Mouse (Mus musculus): ENCODE measurements around the gene Tcfl5. TPM values are rescaled to one million over a fixed set of nuclear protein-coding genes. Genes with fewer than 3 reads are reported as not detected.

Tcfl5 gene
- total RNA-seq (2021) = under 1 TPM in 1 of 2 experiments, not detected in 1; 0.17 TPM

DNA sequence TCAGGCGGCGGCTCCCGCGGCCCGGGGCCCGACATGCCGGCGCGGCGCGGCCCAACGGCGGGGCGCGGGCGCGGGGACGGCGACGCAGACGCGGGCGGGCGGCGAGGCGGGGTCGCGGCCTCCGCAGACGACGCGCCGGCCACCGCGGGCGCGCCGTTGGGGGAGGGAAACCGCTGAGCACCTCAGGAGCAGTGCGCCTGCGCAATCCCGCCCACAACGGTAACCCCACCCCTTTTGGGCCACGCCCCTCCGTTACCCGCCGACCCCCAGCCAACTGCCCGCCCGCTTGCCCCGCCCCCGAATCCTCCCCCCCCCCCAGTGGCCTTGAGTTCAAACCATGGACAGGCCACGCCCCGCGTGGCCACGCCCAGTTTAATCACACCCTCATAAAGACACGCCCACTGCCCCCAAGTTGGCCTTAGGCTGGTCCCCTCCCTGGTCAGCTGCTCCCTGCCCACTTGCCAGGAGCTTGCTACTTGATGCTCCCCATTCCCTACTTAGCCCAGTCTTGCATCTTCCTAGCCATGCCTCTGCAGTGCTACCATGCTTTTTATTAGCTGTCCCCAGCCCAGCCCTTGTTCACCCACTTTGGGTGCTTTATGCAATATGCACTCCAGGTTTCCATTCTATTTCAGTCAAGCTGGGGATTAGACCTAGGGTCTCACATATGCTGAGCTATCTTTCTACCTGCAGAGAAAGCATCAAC is at the start of gene Tcfl5:
Gene Tcfl5, minus strand, starts transcription at position 154 of the 706 bp plus-strand sequence.
- no peak for DNase-seq (ENCODE audit: low spot score)
- intact Hi-C loops (cut with DNase I) = no loop called here

DNA sequence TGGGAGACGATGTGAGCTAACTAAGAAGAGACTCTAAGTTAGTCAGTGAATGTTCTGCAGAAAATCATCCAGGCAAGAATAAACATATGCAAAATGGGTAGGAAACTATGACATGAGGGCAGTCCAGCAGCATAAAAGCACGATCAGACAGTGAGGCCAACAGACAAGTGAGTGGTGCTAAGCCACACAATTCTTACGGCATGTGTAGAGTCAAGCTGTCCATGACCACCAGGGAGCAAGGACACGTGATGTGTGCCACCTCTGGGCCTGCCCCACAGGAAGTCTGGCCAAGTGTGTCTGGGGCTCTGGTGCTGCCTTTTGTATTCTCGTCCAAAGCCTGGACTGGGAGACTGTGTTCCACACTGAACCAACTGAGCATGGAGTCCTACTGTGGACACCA is 47.3 kb upstream of the Tcfl5 start:
- intact Hi-C loops (cut with DNase I) = no loop called here
- DNase-seq (ENCODE audit: low spot score) = no peak

DNA sequence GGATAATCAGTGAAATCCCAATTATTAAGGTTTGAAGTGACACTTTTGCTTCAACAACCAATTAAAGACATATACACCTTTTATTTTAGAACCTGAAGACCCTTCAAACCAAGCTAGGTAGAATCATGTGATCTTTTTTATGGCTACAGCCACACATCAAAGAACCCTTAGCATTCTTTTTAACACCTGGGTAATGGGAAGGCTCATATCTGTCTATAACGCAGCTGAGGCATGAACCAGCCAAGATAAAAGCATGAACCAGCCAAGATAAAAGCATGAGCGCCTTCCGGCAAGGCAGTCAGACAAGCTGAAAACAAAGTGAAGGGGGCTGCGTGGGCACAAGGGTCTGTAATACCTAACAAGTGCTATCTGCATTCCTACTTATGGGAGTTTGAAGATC is 41.5 kb upstream of the Tcfl5 start:
- DNase-seq (ENCODE audit: low spot score) = no peak
- intact Hi-C loops (cut with DNase I) = no loop called here

DNA sequence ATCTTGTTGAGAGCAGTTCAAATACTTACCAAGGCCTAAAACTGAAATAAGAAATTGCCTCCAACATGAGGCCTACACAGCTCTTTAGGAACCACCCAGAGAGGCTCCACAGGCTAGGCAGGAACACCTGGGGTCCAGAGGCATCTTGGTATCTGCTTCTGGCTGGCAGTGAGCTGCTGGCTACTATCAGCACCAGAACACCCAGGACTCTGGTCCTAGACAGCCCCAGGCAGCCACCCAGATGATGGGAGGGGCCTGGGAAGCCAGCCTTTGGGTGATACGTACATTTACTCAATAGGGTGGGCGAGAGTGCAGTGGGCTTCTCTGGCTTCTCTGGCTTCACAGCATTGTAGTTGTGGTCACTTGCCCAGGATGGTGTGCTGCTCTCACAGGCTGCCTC is 41.0 kb upstream of the Tcfl5 start:
- no peak for DNase-seq (ENCODE audit: low spot score)
- intact Hi-C loops (cut with DNase I) = no loop called here

DNA sequence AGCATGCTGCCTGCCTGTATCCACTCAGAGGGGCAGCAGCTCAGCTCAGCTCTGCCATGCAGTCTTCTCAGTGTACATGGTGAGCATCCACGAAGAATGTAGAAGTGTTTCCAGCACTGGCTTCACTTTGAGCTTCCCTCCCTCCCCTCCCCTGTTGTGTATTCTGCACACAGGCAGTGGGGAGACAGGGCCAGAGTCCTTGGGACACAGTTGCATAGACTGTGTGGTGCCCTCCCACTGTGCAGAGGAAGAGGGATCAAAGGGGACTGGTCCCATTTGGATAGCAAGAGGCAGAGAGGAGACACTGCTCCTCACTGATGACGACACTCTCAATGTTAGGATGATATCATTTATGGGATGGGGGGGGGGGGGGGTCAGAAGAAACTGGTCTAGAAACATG is 38.7 kb upstream of the Tcfl5 start:
- intact Hi-C loops (cut with DNase I) = no loop called here
- DNase-seq (ENCODE audit: low spot score) = no peak

DNA sequence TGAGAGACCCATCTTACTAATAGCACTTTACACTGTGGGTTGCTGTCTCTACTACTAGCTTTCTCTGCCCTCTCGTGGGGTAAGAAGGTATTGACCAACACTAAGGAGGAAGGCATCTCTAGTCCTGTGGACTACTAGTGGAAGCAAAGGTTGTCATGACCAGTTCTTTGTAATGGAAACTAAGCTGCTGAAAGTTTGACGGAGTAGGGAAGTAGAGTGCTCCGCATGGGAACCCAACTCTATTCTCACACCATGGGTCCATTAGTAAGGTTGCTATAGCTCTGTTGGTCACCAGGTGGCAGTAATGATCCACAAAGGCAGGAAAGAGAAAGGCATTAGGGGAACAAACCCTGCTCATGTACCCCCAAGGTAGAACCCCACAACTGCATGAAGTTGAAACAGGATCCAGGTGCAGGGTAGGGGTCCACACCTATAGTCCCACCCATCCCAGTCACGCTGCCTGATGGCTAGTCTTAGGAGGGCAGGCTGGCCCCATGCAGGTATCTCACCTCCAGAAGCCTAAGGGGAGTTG is 36.2 kb upstream of the Tcfl5 start:
- intact Hi-C loops (cut with DNase I) = loop anchor here (1.0 to 5.0 kb wide), 4 partner anchors 22 to 96 kb away; partner anchors contain the start of genes Gid8 and Mrgbp
- no peak for DNase-seq (ENCODE audit: low spot score)

DNA sequence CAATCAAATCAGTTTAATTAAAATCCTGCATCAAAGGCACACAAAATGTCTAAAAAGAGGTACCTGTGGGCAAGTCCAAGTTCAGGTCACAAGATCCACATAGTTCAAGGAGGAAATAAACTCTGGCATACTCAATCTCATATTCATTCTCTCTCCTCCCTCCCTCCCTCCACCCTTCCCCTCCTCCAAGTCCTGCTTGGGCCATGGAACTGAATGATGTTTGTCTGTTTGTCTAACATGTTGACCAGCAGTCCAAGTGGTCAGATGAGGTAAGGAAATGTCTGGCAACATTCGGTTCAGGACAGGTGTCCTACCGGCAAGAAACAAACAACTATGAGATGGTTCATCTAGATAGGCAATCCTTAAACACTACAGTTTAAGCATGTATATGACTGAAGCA is 34.2 kb upstream of the Tcfl5 start:
- intact Hi-C loops (cut with DNase I) = loop anchor here (5.0 kb wide), 2 partner anchors 36 to 94 kb away; partner anchors contain the start of genes Gid8 and Mrgbp
- no peak for DNase-seq (ENCODE audit: low spot score)

DNA sequence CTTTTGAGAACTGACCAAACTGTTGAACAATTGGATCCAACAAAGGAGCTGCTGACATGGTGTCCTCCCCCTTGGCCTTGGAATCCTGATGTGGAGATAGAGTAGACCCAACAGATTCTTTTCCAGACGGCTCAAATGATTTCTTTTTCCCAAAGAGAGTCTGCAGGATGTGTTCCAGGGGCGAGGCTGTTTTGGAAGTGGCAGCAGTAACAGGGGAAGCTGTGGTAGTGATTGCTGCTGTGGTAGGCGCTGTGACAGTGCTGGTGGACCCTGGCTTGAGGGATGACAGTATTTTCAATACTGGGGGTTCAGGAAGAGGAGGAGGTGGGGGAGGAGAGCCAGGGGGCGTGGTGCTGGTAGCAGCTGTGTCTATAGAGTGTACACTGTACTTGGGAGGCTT is 19.5 kb upstream of the Tcfl5 start:
- no peak for DNase-seq (ENCODE audit: low spot score)
- intact Hi-C loops (cut with DNase I) = no loop called here

DNA sequence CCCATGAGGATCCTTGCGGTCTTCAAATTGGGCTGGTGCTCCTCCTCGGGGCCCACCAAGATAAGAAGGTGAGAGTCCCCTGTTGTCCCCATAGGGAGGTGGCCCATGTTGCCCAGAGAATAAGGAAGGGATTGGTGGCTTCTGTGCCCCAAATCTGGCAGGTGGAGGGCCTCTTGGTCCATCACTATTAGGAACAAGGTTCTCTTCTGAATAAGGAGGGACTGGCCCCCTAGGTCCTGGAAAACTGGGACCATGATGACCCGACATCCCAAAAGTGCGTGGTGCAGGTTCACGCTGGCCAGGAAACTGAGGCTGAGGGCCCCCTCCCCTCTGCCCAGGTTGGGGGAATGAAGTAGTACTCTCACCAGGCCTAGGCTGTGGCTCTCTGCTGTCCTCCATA is 18.0 kb upstream of the Tcfl5 start:
- DNase-seq (ENCODE audit: low spot score) = no peak
- intact Hi-C loops (cut with DNase I) = no loop called here

DNA sequence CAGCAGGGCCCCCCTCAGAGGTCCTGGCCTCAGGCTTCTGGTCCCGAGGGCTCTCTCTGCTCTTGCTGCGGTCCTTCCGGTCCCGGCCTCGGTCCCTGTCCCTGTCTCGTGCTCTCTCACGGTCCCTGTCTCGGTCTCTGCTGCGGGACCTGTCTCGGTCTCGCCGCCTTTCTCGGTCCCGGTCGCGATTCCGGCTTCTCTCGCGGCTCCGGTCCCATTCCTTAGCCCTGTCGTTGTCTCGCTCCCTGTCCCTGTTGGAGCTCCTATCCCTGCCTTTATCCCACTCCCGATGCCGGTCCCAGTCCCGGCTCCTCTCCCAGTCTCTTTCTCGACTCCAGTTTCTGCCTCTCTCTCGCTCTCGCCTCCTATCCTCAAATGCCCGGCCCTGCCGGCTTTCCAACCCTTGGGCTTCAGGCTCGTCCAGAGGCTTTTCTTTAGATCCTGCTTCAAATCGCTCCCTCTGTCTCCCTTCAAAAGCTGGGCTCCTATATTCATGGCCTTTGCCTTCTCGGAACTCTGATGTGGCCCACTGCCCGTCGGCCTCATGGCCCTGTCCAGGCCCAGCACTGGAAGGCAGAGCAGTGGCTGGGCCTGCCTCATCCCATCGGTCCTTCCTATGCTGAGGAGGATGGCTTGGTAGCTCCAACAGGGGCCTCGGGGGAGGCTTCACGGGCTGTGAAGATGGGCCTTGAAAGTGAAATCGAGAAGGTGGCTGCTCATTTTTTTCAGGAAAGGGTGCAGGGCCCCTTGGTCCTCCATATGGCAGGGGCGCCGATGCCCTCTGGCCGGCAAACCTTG is 17.0 kb upstream of the Tcfl5 start:
- no peak for DNase-seq (ENCODE audit: low spot score)
- intact Hi-C loops (cut with DNase I) = no loop called here

DNA sequence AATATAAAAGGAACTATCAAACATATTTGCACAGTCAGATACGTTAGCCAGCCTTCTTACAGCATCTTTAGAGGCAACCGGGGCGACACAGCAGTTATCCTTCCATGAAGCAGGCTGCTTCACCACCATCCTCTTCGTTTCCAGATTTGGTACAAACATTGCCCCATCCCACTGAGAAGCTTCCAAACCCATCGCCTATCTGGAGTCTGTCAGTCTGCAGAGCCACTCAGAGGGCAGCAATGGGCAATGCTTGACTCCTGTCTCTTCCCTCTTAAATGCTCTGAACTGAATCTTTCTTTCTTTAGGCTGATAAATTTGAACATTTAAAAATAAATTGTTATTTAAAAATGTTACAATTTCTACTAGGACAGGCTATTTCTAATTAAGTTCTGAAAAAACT is 15.9 kb upstream of the Tcfl5 start:
- no peak for DNase-seq (ENCODE audit: low spot score)
- intact Hi-C loops (cut with DNase I) = no loop called here

DNA sequence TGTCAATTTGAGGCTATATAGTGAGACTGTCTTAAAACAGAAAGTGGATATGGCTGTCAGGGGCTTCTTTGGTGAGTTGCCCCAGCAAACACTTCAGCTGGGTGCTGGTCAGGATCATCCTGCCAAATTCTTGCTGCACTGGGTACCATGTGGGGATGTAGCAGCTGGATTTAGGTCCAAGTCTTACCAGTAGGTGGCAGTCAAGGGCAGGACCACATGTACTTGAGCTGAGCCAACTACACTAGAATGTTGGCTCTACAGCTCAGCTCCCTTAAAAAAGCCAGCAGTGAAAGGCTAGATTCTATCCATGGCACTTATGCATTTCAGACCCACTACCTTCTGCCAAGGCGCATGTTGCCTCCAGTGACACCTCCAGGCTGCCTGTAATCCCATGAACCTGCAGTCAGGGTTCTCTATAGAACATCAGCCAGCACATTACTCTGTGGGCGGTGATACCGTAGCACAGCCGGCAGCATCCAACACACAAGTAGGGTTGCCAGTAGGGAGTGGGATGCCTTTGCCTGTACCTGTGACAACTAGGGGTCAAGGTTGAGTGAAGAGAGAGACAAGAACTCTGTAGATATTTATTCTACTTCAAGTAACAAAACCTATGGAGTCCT is 15.0 kb upstream of the Tcfl5 start:
- intact Hi-C loops (cut with DNase I) = loop anchor here (1.0 kb wide), 1 partner anchor 88 kb away; no protein-coding TSS in a partner anchor
- DNase-seq (ENCODE audit: low spot score) = peak; percentile 17

DNA sequence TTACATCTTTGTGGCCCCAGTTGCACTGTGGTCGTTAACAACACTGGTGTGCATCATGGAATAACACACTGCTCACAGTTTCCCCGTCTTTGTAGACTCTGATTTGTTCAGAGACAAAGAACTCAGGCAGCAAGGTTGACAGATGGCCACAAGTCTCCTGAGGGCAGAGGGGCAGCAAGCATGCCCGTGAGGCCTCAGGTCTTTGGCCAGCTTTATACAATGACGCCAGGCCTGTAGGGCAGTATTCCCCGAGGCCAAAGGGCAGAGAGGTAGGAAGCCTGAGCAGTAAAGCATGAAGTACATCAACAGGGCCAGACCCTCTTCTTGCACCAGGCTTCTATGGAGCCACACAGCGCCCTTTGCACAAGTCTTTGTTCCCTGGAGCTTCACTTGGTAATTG is 12.6 kb upstream of the Tcfl5 start:
- DNase-seq (ENCODE audit: low spot score) = no peak
- intact Hi-C loops (cut with DNase I) = no loop called here

DNA sequence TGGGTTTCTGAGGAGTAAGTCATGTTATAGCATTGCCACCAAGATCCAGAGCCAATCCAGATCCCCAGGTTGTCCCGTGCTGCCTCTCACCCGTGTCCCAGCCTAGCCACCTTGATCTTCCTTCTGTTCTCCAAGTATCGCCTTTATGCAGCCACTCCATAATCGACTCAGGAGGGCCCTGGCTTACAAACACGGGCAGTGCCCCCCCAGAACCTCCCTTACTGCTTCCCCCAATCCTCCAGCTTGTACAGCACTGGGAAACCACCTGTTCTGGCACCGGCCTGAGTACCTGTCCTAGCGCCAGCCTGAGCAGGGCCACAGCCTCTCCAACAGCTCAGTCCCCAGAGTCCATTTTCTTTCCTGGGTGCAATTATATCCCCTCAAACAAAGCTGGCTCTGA is 12.2 kb upstream of the Tcfl5 start:
- DNase-seq (ENCODE audit: low spot score) = no peak
- intact Hi-C loops (cut with DNase I) = no loop called here

DNA sequence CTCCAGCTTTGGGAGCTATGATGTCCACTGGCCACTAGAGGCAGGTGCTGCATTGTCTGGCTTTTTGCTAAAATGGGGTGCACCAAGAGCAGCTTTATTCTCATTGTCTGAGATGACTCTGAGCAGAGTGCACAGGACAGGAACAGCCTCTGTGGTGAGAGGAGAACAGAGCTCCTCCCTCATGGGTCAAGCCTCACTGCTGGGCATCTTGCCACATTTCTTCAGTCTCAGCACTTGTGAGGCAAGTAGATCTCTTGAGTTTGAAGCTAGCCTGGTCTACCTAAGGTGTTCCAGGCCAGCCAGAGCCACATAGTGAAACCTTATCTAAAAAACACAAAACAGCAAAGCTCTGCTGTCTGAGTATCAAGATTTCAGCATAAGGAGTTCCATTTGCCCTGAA is 4.3 kb upstream of the Tcfl5 start:
- no peak for DNase-seq (ENCODE audit: low spot score)
- intact Hi-C loops (cut with DNase I) = no loop called here

DNA sequence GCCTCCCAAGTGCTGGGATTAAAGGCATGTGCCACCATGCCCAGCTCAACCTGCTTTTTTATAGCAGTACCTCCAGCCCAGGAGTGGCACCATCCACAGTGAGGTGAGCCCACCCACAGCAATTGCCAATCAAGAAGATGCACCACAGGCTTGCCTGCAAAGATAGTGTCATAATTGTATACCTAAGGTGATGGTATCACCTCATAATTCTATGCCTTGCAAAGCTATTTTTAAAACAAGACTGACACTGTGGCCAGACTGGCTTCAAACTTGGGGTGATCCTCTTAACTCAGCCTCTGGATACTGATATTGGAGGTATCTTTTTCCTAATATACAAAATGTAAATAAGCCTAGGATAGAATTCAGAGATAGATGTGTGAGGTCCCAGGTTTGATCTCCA is 1.1 kb upstream of the Tcfl5 start:
- intact Hi-C loops (cut with DNase I) = no loop called here
- no peak for DNase-seq (ENCODE audit: low spot score)

DNA sequence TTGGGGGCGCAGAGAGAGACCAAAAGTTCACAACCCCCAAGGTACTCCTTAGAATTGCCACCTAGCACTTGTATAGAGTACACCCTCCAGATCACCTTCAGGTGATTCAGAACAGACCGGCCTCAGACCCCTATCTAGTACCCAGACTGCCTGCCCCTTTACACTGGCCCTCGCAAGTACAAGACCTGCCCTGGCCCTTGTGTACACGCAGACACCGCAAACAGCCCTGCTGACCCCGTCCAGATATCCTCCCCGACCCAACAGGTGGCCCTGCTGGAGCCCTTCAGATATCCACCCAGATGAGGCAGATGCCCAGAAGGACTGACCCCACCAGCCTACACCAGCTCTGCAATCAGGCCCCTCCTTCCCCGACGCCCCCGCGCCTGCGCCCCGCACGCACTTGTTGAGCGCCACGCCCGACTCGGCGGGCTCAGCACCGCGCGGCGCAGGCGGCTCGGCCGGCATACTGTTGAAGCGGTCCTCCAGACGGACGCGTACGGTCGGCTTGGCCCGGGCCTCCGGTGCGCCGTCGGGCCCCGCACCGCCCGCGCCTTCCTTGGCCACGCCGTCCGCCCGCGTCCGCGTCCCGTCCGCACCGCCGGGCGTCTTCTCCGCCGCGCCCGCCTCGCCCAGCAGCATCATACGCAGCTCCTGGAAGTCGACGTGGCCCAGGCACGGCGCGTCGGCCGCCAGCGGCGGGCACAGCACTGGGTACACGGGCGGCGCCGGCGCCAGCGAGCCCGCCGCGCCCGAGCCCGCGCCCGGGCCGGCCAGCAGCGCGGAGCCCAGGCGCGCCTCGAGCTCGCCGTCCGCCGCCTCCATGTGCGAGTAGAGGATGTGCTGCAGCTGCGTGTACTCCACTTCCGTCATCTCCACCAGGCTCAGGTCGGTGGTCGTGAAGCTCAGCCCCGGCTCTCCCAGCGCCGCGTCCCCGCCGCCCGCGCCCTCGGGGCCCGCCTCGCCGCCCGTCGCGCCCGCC is 643 bp downstream of the Tcfl5 start:
- intact Hi-C loops (cut with DNase I) = no loop called here
- no peak for DNase-seq (ENCODE audit: low spot score)

DNA sequence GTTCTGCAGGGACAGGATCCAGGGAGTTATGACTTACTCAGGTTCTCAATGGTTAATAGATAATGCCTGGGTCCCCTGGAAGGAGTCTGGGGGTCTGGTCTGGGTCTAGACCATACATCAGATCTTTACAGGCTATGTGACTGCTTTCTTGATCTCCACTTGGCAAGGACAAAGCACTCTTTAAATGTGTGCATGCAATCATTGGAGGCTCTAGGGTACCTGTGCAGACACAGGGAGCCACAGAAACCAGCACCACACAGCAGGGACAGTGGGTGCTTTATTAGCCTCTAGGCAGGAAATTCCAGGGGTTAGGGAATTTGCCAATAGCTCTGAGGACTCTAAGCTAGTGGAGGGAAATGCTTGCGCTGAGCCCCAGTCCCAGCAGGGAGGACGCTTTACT is 30.6 kb downstream of the Tcfl5 start:
- intact Hi-C loops (cut with DNase I) = no loop called here
- DNase-seq (ENCODE audit: low spot score) = no peak

DNA sequence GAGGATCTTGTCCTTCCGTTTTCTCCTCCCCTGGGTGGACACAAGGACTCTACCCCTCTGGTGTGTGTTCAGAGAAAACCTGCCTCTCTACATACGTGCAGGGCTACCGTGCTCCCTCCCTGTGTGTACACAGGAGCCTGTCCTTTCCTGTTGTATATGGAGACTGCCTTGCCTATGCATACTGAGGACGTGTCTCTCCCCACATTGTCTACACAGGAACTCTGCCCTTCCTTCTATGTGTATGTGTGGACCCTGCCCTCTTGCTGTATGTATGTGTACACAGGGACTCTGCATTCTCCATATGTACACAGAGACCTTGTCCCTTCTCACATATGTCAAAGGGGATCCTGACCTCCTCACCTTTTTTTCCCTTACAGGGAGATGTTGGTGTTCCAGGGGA is 32.2 kb downstream of the Tcfl5 start:
- intact Hi-C loops (cut with DNase I) = no loop called here
- DNase-seq (ENCODE audit: low spot score) = no peak

DNA sequence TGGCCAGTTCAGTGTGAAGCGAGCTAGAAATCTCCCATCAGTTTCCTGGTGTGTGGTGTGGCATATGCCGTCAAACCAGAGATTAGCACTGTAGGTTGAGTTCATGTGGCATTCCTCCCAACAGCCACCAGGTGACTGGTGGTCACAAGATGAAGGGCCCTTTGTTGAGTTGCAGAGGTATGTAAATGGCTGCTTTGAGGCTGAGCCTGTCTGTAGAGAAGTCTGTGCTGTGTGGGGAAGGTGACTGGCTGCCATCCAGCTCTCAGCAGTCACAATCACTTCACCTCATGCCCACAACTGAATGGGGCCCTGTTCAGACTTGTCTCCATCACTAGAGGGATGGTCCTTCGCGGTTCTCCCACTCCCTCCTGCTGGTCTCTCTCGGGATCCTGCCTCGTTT is 37.7 kb downstream of the Tcfl5 start:
- intact Hi-C loops (cut with DNase I) = no loop called here
- DNase-seq (ENCODE audit: low spot score) = no peak
